Mouse (Mus musculus): ENCODE data around the gene Iqcg.

- no peak for TF ChIP-seq MAFK (IDR thresholded peaks at IDR 0.05; ENCODE audit: insufficient read depth, low read depth, low read length)
- peak; percentile 70 for TF ChIP-seq CHD2 (IDR thresholded peaks at IDR 0.05; ENCODE audit: low read depth, low read length)
- TF ChIP-seq ZNF384 (IDR thresholded peaks at IDR 0.05; ENCODE audit: low read depth, low read length): no peak
These were observed 6.1 kb upstream of the Iqcg start, which contains the start of gene Lmln for GRCm38 (mm10) chr16:33062024-33062681.

All from ES-E14 (cell line).